Mouse (Mus musculus): ENCODE results near the gene 4930467E23Rik.
"Not testable (repeated sequence)": the region's sequence is repeated elsewhere in the genome, so short reads cannot be mapped to it uniquely, and the experiment has no call there.

DNA sequence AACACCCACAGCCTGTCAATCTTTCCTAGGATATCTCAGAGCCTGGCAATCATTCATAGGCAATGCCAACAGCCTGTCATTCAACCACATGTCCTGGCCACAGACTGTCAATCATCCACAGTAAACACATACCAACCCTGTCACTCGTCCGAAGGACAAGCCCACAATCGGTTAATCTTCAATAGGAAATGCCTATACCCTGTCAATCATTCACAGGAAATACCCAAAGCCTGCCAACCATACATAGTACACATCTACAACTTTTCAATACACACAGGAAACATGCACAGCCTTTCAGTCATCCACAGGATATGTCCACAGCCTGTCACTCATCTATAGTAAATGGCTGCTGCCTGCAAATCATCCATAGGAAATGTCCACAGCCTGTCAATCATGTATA, 9.9 kb upstream of the 4930467E23Rik start:
- not testable (repeated sequence) for TF ChIP-seq POLR2A, CTCF (IDR thresholded peaks at IDR 0.05; ENCODE audit: insufficient read depth, low read depth, low read length)

All from olfactory bulb, adult 2 months (tissue).